In genomic region chr12:24952147-24952546, GRCm38 (mm10) we compare ENCODE assay signal across 9 mouse cellular contexts. TPM values are rescaled to one million over a fixed set of nuclear protein-coding genes. Genes with fewer than 3 reads are reported as not detected.
DNase-seq lines count a peak whose midpoint lies in the region; ATAC-seq and TF ChIP-seq lines count a peak whose summit lies in the region.
"Had no signal": no experiment of that assay in that cellular context is flagged by ENCODE, and none has a peak within 500 bp of the region (broad histone marks: within the 10 kb centered on the region; RNA-seq: fewer than 3 reads in every experiment).

No protein-coding gene starts in this region.

- H3K27ac ChIP-seq in thymus, adult 2 months (ENCODE audit: control insufficient read depth, insufficient read depth, low read length), result no peak overlapping the region
- H3K27ac ChIP-seq in forebrain, embryonic 14.5 days (ENCODE audit: low read depth, low read length), result no peak overlapping the region
- no peak overlapping the region for H3K27ac ChIP-seq in kidney, adult 2 months (ENCODE audit: insufficient read depth, low read depth, low read length)
- no peak overlapping the region for H3K27ac ChIP-seq in liver, embryonic 14.5 days
- no peak overlapping the region for H3K27ac ChIP-seq in neural tube, embryonic 11.5 days (ENCODE audit: low read depth, low read length)

- H3K27me3 ChIP-seq in thymus, adult 2 months (ENCODE audit: control insufficient read depth, insufficient read depth, low read length), result no peaks in the 10 kb centered on the region
- no peaks in the 10 kb centered on the region for H3K27me3 ChIP-seq in forebrain, embryonic 14.5 days (replicated peaks; ENCODE audit: control insufficient read depth, insufficient read depth, low read length)
- no peaks in the 10 kb centered on the region for H3K27me3 ChIP-seq in kidney, adult 2 months (replicated peaks; ENCODE audit: control insufficient read depth, insufficient read depth, low read length)
- H3K27me3 ChIP-seq in liver, embryonic 14.5 days (ENCODE audit: control insufficient read depth, insufficient read depth, low read length), result no peaks in the 10 kb centered on the region
- H3K27me3 ChIP-seq in neural tube, embryonic 11.5 days (ENCODE audit: control insufficient read depth, insufficient read depth, low read length), result no peaks in the 10 kb centered on the region

- H3K4me1 ChIP-seq in thymus, adult 2 months (replicated peaks; ENCODE audit: control insufficient read depth, insufficient read depth, low read length), result no peaks in the 10 kb centered on the region
- H3K4me1 ChIP-seq in forebrain, embryonic 14.5 days (ENCODE audit: control insufficient read depth, insufficient read depth, low read length), result no peaks in the 10 kb centered on the region
- no peaks in the 10 kb centered on the region; the same call in 1 of the 2 replicates for H3K4me1 ChIP-seq in kidney, adult 2 months (ENCODE audit: control insufficient read depth, insufficient read depth, low read length)
- H3K4me1 ChIP-seq in liver, embryonic 14.5 days (replicated peaks; ENCODE audit: control insufficient read depth in 2 of 2, insufficient read depth in 2 of 2, low read length in 1 of 2), result no peaks in the 10 kb centered on the region
- no peaks in the 10 kb centered on the region for H3K4me1 ChIP-seq in neural tube, embryonic 11.5 days (ENCODE audit: control insufficient read depth, insufficient read depth, low read length)

- TF ChIP-seq EP300 in liver, embryonic 14.5 days (IDR thresholded peaks at IDR 0.05; ENCODE audit: low read depth), result no peak

- no peaks in the 10 kb centered on the region for H3K36me3 ChIP-seq in thymus, adult 2 months (ENCODE audit: control insufficient read depth, insufficient read depth, low read length)
- H3K36me3 ChIP-seq in forebrain, embryonic 14.5 days (ENCODE audit: control insufficient read depth, insufficient read depth, low read length), result peaks cover 47% of the 10 kb centered on the region
- H3K36me3 ChIP-seq in kidney, adult 2 months (ENCODE audit: control insufficient read depth, insufficient read depth, low read length), result no peaks in the 10 kb centered on the region
- H3K36me3 ChIP-seq in liver, embryonic 14.5 days (replicated peaks; ENCODE audit: control insufficient read depth, insufficient read depth, low read depth), result no peaks in the 10 kb centered on the region
- H3K36me3 ChIP-seq in neural tube, embryonic 11.5 days (ENCODE audit: control insufficient read depth, insufficient read depth, low read length), result no peaks in the 10 kb centered on the region; the same call in 1 of the 2 replicates

- TF ChIP-seq POLR2A in thymus, adult 2 months (IDR thresholded peaks at IDR 0.05; ENCODE audit: control insufficient read depth, extremely low read depth, insufficient read depth, low read length, poor library complexity), result no peak
- TF ChIP-seq POLR2A in kidney, adult 2 months (IDR thresholded peaks at IDR 0.05; ENCODE audit: low read depth, low read length), result no peak

- 23% methylated on average over 6 of the region's 6 CpGs for WGBS in thymus, adult 2 months
- 63% methylated on average over 6 of the region's 6 CpGs for WGBS in forebrain, embryonic 14.5 days
- WGBS in kidney, adult 2 months, result 20% methylated on average over 6 of the region's 6 CpGs
- WGBS in liver, embryonic 14.5 days (ENCODE audit: insufficient replicate concordance), result 24% methylated on average over 6 of the region's 6 CpGs
- 66% methylated on average over 6 of the region's 6 CpGs for WGBS in neural tube, embryonic 11.5 days

- H3K9ac ChIP-seq in forebrain, embryonic 14.5 days (ENCODE audit: low read length), result no peak overlapping the region
- H3K9ac ChIP-seq in liver, embryonic 14.5 days (replicated peaks), result no peak overlapping the region
- H3K9ac ChIP-seq in neural tube, embryonic 11.5 days (ENCODE audit: low read length), result no peak overlapping the region

- no peak overlapping the region for H3K4me3 ChIP-seq in thymus, adult 2 months (ENCODE audit: control insufficient read depth, insufficient read depth, low read length)
- no peak overlapping the region for H3K4me3 ChIP-seq in forebrain, embryonic 14.5 days (ENCODE audit: low read depth, low read length)
- no peak overlapping the region for H3K4me3 ChIP-seq in kidney, adult 2 months (ENCODE audit: insufficient read depth, low read depth, low read length)
- H3K4me3 ChIP-seq in liver, embryonic 14.5 days (ENCODE audit: insufficient read depth in 1 of 2, low read depth in 2 of 2, low read length in 2 of 2), result no peak overlapping the region
- no peak overlapping the region for H3K4me3 ChIP-seq in neural tube, embryonic 11.5 days (ENCODE audit: low read depth, low read length)
- H3K4me3 ChIP-seq: erythroblast, embryonic 14.5 days had no signal

- ATAC-seq in forebrain, embryonic 14.5 days, result peak; percentile 47; the same call in 1 of the 2 replicates
- ATAC-seq in liver, embryonic 14.5 days (ENCODE audit: insufficient read depth), result no peak
- no peak for ATAC-seq in neural tube, embryonic 11.5 days (ENCODE audit: insufficient read depth, low FRiP score, low TSS enrichment)

- DNase-seq in thymus, adult 2 months, result peak; percentile 59
- DNase-seq in thymus, adult 18-20 months, result no peak
- peak; percentile 19 for DNase-seq in cerebellum, adult 11 months
- peak; percentile 81 for DNase-seq in forebrain, embryonic 14.5 days (ENCODE audit: low spot score)
- peak; percentile 70 for DNase-seq in kidney, adult 2 months
- DNase-seq in liver, embryonic 14.5 days (ENCODE audit: low read depth in 3 of 3, low spot score in 3 of 3), result peak; percentile 46 to 51 (median 46)
- peak; percentile 70 for DNase-seq in neural tube, embryonic 11.5 days (ENCODE audit: low spot score)
- DNase-seq in thymus, postnatal 14 days, result peak; percentile 59

- TF ChIP-seq CTCF in thymus, adult 2 months (IDR thresholded peaks at IDR 0.05; ENCODE audit: borderline replicate concordance, control insufficient read depth, extremely low read depth, insufficient read depth, low read length, poor library complexity), result peak; percentile 68; the same call in 1 of the 2 replicates
- TF ChIP-seq CTCF in kidney, adult 2 months (conservative IDR thresholded peaks at IDR 0.05; ENCODE audit: insufficient read depth, insufficient read length, low read depth, low read length), result peak; percentile 79
- peak; percentile 93 for TF ChIP-seq CTCF in liver, embryonic 14.5 days (IDR thresholded peaks at IDR 0.05; ENCODE audit: low read depth)

- no peaks in the 10 kb centered on the region for H3K9me3 ChIP-seq in forebrain, embryonic 14.5 days (replicated peaks; ENCODE audit: control insufficient read depth, low read length)
- H3K9me3 ChIP-seq in liver, embryonic 14.5 days (ENCODE audit: control insufficient read depth, low read length), result no peaks in the 10 kb centered on the region
- no peaks in the 10 kb centered on the region for H3K9me3 ChIP-seq in neural tube, embryonic 11.5 days (ENCODE audit: control insufficient read depth, low read length)

- no peak overlapping the region for H3K4me2 ChIP-seq in forebrain, embryonic 14.5 days (ENCODE audit: low read length)
- no peak overlapping the region for H3K4me2 ChIP-seq in liver, embryonic 14.5 days (ENCODE audit: low read depth)
- H3K4me2 ChIP-seq in neural tube, embryonic 11.5 days (ENCODE audit: low read depth), result no peak overlapping the region

RNA-seq across cellular contexts. Expression of gene Kidins220, which starts 22.6 kb away (rescaled TPM):
- 72.1 and 76.2 TPM in 2 replicates for polyA plus RNA-seq in thymus, adult 2 months (2012; rRNA removed)
- polyA plus RNA-seq in forebrain, embryonic 14.5 days (2014; fragmentation: Nextera tagmentation; extraction: Ambion mirVana), result 131 and 163 TPM in 2 replicates
- polyA plus RNA-seq in kidney, adult 2 months (2012; rRNA removed), result 79.6 and 102 TPM in 2 replicates
- polyA plus RNA-seq in liver, embryonic 14.5 days (2012; rRNA removed), result 7.1 and 9.4 TPM in 2 replicates
- 7.9 and 9.4 TPM in 2 replicates for polyA plus RNA-seq in liver, embryonic 14.5 days (2014; fragmentation: Nextera tagmentation; extraction: Ambion mirVana)
- 58.1 and 64.0 TPM in 2 replicates for polyA plus RNA-seq in neural tube, embryonic 11.5 days (2014; fragmentation: Nextera tagmentation; extraction: Ambion mirVana)

Comparison
In these comparisons a context has a peak if more than half of its experiments do, and no peak if none do; other contexts are left out.
1. DNase-seq: peak in thymus, adult 2 months (single experiment), cerebellum, adult 11 months (single experiment), forebrain, embryonic 14.5 days (single experiment), kidney, adult 2 months (single experiment), liver, embryonic 14.5 days (3 of 3), neural tube, embryonic 11.5 days (single experiment) and thymus, postnatal 14 days (single experiment); none in thymus, adult 18-20 months (0 of 2).
2. Peak in every context shown above with its lines, with median percentiles within 50 percentile points of each other: CTCF ChIP-seq.